Mouse (Mus musculus): ENCODE data around the gene Hist1h2bc. TPM values are rescaled to one million over a fixed set of nuclear protein-coding genes. Genes with fewer than 3 reads are reported as not detected.
"Not testable (repeated sequence)": the region's sequence is repeated elsewhere in the genome, so short reads cannot be mapped to it uniquely, and the experiment has no call there.

Gene Hist1h2bc
- total RNA-seq, 4 experiments from 2014 or later = 74.6 to 82.2 (median 76.6) TPM

DNA sequence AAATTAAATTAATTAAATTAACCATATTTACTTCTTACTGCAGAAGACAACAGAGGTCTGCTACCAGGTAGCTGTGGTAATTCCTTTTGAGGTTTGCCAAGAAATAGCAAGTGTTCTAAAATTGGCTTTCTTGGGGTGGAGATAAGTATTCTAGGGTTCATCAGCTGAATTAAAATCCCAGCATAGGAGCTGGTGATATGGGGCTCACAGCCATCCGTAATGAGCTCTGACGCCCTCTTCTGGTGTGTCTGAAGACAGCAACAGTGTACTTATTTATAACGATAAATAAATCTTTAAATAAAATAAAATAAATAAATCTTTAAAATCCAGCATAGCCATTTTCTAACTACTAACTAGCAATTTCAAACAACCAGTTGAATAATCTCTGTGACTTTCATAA, 15.8 kb downstream of the Hist1h2bc start:
- no peak for DNase-seq (ENCODE audit: low spot score)

DNA sequence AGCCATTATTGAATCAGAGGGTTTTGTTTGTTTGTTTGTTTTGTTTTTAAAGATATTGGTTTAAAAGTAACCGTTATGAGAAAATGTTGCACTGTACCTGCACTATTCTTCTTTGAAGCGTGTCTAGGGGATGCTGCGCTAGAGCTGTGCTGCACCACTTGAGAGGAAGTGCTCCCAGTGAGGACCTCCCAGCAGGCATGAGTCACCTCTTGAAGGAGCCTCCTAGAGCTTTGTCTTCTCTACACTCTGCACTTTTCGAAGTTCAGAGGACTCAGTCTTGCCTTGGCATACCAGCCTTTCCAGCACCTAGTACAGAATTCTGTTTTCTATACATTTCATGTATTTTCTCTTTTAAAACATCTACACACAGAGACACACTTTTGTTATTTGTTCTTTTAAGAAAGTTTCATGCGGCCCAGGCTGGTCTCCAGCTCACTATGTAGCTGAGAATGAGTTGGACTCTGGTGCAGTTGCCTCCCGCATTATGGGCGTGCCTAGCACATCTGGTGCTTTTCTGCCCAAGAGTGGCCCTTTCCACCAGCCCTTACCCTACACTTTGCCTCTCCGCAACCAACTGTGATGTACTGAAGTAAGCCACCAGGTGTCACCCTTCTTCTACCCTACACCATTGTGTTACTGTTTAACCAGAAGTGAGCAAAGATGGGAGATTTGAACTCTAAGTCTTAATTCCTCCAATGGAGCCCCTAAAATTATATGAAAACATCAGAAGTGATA, 17.0 kb downstream of the Hist1h2bc start:
- peak; percentile 88 for DNase-seq (ENCODE audit: low spot score)

DNA sequence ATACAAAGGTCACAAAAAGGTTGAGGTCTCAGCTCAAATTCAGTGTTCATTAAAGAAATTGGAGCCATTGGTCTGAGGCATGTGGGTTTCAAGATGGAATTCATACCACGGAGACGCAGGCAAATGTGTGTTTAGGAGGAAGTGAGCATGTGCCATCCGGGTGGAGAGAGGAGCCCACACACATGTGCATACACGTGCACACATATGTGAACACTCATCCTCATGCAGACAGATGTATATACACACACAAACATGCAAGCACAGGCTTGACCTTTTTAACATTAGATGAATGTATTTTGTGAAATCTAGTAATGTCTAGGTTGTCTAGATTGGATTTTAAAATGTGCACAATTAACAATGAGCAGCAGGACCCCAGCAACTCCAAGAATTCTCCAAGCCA, 18.2 kb downstream of the Hist1h2bc start:
- DNase-seq (ENCODE audit: low spot score) = no peak

DNA sequence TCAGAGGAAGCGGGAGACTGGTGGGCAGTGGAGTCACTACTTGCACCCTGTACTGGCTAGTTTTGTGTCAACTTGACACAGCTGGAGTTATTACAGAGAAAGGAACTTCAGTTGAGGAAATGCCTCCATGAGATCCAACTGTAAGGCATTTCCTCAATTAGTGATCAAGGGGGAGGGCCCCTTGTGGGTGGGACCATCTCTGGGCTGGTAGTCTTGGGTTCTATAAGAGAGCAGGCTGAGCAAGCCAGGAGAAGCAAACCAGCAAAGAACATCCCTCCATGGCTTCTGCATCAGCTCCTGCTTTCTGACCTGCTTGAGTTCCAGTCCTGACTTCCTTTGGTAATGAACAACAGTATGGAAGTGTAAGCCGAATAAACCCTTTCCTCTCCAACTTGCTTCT, 18.8 kb downstream of the Hist1h2bc start:
- not testable (repeated sequence) for DNase-seq (ENCODE audit: low spot score)

DNA sequence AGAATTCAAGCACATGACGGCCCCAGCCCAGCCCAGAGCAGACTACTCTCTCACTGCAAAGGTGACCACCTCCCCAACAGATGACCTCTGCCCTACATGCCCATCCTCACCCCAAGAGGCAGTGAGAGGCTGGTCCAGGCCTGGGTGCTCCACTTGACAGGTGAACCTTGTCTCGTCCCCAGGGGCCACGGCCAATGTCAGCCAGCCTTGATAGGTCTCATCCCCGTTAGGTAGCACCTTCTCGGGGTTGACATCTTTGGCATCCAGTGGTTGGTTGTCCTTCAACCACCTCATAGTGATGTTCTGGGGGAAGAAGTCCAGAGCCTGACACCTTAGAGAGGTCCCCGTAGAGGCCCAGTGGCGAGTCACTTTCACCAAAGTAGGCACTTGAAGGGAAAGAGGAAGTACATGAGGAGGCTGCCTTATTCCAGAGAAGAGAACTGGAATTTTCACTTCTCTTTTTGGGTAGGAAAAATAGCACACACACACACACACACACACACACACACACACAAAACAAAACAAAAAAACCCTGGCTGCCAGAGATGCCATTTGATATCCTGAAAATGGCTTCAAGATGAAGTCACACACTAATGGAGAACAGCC, 21.9 kb downstream of the Hist1h2bc start:
- no peak for DNase-seq (ENCODE audit: low spot score)

DNA sequence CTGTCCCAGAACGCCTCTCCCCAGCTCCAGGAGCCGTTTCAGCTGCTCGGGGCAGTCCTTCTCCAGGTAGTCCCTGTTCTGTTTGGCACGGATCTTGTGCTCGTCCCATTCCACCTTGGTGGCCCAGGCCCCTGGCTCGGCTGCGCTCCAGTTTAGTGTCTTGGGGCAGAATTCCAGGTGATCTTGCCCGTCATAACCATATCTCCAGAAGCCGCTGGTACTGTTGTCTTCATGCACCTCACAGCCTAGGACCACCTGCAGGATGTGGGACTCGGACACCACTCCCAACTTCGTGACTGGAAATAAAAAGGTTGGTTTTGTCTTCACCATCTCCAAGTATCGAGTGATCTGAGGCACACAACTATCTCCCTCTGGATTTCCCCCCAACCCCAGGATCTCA, 22.8 kb downstream of the Hist1h2bc start:
- no peak for DNase-seq (ENCODE audit: low spot score)

DNA sequence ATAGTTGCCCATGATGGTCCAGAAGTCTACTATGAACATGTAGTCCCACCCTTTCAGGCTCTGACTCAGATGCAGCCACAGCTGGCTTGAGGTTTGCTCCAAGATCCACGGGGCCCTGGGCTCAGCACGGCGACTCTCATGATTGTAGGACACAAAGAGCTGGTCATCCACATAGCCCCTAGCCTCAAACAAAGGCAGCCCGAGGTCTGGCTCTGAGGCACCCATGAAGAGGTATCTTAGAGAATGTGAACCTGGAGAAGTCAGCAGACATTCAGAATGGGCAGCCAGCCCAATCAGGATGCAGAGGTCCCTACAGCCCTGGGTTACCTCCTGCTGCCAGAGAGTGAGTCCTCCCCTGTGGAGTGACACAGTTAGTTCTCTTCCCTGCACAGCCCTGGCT, 24.0 kb downstream of the Hist1h2bc start:
- DNase-seq (ENCODE audit: low spot score) = no peak

DNA sequence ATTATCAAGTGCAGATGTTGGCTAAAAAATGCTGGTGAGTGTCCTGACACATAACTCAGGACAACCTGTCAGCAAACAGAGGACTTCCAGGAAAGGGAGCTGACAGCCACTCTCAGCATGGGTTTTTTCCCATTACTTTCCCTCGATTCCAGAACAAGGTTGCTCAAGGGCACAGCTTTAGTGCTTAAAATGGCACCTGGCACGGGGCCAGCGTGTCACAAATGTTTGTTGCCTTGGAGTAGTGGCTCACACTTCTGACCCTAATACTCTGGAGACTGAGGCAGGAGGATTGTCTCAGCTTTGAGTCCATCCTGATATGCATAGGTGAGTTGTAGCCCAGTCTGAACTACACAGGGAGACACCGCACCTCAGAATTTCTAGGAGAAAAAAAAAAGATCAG, 24.7 kb downstream of the Hist1h2bc start:
- DNase-seq (ENCODE audit: low spot score) = no peak

DNA sequence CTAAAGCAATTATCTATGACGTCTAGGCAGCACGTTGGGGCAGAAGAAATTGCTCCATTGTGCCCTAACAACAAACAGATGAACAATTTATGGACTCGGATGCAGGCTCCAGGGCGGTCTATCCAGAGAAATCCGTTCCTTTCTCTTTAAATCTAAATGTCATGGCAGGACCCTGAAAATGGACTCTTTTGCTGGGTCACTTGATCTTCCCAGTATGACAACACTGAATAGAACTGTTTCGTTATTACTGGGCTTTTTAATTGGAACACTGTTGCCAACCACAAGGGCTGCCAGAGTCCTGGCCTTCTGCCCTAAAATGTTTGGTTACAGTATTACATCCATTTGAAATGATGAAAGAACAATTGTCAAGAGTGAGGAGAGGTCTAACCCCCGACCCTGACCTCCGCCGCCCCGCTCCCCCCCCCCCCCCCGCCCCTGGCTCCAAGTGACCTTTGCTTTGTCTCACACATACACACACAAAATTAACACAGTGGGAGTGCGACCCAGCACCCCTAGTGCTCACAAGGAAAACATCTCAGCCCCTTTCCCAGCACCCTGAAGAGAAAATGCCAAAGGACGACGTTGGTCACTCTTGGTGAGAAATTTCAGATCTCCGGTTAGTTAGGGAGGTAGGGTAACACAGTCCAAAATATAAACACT, 25.8 kb downstream of the Hist1h2bc start:
- no peak for DNase-seq (ENCODE audit: low spot score)

DNA sequence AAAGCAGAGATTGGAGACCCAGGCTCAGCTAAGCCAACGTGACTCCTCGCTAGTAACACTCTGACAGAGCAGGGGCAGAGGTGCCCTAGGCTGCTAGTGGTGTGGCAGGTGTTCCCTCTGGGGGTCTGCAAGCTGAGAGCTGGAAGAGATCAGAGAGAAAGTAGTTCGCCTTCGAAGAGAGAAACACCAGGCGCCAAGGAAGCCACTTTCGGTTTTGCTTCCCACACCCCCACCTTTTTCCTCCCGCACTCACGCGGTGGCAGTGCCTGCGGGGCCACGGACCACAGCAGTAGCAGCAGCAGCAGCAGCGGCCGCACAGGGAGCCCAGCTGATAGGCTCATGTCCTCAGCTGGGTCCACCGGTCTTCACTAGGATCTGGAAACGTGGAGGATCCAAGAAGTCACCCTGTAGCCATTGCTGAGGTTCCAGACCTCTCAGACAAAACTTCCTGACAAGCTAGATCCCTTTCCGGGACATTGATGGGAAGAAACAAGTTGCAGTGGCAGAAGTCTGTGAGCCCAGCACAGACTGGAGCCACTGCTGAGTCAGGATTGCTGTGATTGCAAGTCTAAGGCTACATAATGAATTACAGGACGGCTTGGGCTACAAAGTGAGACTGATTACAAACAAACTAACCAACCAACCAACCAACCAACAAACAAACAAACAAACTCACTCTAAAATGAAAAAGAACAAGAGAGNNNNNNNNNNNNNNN, 26.5 kb downstream of the Hist1h2bc start, which contains the start of gene Hfe:
Gene Hfe (minus strand): TSS at position 481 of the 716 bp plus-strand sequence.
- DNase-seq (ENCODE audit: low spot score) = peak; percentile 56

DNA sequence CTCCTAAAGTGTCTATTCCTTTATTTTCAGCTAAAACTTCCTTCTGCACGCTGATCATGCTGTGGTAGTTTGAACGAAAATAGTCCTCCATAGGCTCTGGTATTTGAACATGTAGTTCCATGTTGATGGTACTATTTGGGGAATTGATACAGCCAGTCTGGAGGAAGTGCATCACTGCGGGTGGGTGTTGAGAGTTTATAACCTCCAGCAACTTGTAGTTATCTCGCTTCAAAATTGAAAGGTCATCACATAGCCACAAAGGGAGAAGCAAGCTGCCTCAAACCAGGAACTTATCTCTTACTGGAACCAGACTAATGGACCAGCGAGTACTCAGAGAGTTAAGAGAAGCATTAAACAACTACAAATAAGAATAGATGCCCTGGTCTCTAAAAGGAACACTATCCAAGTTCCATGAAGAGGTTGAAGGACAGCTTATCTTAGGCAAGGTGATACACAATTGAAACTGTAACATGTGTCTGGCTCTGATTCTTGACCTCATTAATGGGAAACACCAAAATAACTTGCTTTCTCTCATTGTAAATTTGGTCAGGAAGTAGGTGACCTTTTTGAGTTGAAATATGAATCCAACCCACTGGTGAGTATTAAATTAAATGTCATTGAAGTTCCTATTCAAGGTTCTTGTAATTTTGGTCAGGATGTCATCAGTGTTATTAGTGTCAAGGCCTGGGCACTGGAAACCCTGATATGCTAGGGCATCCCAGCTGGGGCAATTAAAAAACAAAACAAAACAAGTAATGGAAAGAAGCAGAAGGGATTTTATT, 32.5 kb downstream of the Hist1h2bc start:
- peak; percentile 46 for DNase-seq (ENCODE audit: low spot score)

DNA sequence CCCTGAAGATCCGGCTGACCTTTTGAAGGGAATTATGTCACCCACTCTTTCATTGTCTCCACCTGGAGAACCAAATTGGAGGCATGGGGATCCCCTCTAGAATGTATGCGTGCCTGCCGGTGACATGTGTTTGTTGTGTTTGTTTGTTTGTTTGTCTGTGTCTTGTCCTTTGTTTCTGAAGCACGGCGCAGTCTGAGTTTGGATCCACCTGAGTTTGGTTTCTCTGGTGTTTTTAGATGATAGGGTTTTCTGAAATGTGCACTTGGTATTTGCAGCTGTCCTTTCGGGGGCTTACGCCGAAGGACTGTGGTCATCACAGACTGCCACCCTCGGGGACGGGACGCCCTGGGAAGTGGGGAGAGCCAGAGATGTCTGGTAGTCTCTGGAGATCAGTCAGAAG, 33.2 kb downstream of the Hist1h2bc start:
- DNase-seq (ENCODE audit: low spot score) = no peak

DNA sequence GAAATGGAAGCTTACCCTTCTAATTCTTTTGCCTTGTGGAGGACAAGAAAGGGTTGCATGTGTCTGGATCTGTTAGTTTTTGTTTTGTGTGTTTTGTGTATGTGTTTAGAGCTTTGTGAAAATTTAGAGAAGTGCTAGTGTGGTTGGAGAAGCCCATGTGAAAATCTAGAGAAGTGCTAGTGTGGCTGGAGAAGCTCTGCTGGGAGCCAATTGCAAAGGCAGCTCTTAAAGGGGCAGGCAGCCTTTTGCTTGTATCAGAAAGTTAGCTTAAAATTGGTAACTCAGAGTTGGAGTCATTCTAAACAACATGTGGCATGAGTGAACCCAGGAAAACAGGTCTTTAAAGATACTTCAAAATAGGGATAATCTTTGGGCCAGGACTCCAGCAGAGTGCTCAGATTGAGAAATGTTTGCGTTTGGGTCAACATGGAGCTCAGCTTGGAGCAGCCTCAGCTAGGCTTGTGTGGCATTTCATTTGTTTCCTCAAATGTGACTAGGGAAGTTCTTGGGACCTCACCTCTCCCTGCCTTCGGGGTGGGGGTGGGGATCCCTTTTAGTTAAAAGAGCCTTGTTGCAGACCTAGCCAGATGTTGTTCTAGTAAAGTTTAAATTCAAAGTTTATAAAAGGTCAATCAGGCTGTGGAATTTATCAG, 33.7 kb downstream of the Hist1h2bc start:
- DNase-seq (ENCODE audit: low spot score) = not testable (repeated sequence)

DNA sequence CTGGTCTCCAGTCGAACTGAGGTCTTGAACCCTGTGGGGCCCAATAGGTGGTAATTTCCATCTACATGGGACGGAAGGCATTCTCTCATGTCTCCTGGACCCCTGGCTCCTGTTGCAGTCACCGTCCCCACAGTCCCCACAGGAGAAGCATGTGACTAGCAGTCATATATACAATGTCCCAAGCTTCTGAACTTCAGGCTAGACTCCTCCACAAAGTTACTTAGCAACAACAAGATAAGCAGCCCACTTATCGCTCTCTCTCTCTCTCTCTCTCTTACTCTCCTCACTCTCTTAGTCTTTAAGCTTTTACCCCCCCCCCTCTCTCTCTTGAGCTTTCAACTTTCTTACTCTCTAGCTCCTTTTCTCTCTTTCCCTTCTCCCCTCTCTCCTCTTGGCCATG, 40.2 kb downstream of the Hist1h2bc start:
- no peak for DNase-seq (ENCODE audit: low spot score)

DNA sequence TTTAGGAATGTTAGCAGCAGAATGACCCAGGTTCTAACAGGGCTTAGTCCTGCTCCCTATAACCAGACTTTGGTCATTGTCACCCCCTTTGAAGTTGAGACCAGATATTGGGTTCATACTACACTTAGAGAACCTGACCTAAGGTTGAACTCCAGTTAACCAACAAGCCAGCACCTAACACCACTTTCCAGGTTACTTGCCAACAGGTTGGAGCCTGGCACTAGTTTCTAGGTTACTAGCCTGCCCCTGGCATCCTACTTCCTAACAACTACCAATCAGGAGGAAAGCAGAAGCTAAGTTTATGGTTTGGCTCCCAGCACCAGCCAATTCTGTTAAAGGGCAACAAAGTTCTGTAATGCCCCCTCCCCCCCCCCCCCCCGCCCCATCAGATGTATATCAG, 41.2 kb downstream of the Hist1h2bc start:
- no peak for DNase-seq (ENCODE audit: low spot score)

DNA sequence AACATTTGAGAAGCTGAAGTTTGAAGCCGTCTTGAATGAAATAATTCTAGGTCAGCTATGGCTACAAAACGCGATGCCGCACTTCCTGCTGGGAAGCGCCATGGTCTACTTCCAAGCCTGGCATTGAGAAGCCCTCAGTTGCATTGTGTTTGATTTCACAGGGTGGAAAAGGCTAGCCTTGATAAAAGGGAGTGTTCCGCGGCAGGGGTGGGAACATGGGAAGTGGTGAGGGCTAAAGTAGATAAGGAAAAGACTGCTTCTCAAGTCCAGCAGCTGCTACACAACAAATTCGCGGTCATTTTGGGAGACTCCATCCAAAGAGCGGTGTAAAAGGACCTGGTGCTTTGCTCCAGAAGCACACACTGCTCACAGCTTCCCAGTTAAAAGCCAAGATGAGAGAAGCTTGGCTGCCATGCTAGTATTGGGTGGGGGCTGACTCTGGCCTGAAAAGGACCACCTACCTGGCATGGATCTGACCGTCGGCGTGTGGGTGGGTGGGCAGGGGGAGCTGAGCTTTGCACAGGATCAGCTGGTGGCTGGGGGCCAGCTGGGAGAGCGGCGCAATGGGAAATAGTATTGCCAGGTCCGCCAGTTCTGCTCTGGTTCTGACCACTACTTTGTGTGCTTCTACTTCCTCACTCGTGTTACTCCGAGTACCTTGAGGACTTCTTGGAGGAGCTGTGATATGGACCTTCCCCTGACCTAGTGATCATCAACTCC, 44.6 kb downstream of the Hist1h2bc start:
- DNase-seq (ENCODE audit: low spot score) = no peak

DNA sequence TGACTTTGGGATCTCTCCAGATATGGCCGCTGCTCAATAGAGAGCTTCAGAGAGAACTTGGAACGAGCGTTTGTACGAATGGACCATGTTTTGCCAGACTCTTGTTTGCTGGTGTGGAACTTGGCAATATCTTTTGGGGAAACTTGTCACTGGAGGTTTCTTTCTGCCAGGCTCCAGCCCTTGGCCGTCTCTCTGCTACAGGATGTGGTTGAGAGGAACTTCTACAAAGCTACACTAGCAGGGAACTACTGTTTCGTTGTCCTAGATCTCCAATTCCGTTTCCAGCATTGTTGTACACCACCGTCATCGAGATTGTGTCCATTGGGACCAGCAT, 45.2 kb downstream of the Hist1h2bc start:
- DNase-seq (ENCODE audit: low spot score) = no peak

DNA sequence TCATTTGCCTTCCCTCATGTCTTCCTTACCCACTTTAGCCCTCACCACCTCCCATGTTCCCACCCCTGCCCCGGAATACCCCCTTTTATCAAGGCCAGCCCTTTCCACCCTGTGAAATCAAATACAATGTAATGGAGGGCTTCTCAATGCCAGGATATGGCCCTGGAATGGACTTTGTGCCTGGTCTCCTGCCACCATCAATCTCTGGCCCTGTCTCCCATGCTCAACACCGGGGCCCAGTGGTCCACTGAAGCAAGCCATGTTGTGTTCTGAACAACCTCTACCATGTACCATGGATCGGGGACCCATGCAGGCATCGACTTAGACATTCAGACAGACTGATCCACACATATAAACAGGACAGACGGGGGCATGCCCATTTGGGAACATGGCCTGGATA, 45.7 kb downstream of the Hist1h2bc start:
- DNase-seq (ENCODE audit: low spot score) = no peak

DNA sequence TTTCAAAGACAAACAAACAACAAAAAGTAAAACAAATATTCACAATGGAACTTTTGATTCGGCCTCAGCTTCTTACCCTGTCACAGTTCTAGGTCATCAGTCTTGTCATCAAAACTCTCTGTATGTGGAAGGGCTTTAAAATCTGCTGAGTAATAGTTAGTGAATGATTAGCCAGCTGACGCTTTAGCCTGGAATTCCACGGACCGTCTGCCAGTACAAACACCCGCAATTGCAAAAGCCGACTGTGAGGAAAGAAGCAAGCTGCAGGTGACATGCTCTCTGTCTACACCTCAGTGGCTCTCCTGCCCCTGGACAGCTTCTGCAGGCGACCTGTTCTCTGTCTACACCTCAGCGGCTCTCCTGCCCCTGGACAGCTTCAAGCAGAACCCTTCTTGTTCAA, 46.5 kb downstream of the Hist1h2bc start:
- DNase-seq (ENCODE audit: low spot score) = no peak

DNA sequence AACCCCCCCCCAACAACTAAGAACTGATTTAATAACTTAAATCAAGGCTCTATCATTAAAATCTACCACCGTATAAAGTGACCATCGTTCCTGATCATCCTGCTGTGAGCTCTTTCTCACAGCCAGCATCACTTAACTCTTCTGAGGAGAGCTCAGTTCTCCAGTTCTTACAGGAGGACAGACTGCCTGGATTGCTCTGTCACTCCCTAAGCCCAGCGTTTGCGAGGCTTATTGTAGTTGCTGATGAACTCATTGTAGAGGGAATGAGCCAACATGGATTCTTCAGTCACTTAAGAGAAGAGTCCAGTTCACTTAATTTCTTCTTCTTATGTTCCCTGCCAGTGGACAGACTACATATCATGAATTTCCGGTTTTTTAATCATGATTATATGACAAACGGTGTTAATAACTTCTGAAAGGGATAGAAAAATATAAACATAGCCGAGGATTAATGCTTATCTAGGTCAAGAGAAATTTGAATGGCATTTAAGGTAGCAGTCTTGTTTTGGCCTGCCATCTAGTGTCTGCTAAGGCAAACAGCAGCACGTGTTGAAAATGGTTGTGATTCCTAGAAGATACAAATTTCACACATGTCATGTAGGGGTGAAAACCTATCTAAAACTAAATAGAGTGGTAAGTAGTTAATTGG, 48.3 kb downstream of the Hist1h2bc start:
- peak; percentile 54 for DNase-seq (ENCODE audit: low spot score)

Measured in heart, adult 8-10 months (tissue).